Mouse (Mus musculus): Measurements from ENCODE around the gene Rpl36al. TPM values are rescaled to one million over a fixed set of nuclear protein-coding genes. Genes with fewer than 3 reads are reported as not detected.

Rpl36al gene
- total RNA-seq (2021): 100 to 1,000 TPM; 523 to 531 TPM
- long read RNA-seq, experiment 1, transcript Rpl36al-201 (2 exons, 526 nt): major isoform, 346 of 379 reads
- long read RNA-seq, experiment 1, transcript Rpl36al-202 (1 exons, 1,276 nt): minor isoform, 20 of 379 reads
- long read RNA-seq, experiment 1, partial matches to known transcripts: 0 of 379 reads
- long read RNA-seq, experiment 1, other reads (novel, unspliced or antisense): 10 of 379 reads
- long read RNA-seq, experiment 2, transcript Rpl36al-202 (1 exons, 1,276 nt): minor isoform, 50 of 318 reads
- long read RNA-seq, experiment 2, transcript Rpl36al-201 (2 exons, 526 nt): major isoform, 265 of 318 reads
- long read RNA-seq, experiment 2, partial matches to known transcripts: 0 of 318 reads
- long read RNA-seq, experiment 2, other reads (novel, unspliced or antisense): 2 of 318 reads

DNA sequence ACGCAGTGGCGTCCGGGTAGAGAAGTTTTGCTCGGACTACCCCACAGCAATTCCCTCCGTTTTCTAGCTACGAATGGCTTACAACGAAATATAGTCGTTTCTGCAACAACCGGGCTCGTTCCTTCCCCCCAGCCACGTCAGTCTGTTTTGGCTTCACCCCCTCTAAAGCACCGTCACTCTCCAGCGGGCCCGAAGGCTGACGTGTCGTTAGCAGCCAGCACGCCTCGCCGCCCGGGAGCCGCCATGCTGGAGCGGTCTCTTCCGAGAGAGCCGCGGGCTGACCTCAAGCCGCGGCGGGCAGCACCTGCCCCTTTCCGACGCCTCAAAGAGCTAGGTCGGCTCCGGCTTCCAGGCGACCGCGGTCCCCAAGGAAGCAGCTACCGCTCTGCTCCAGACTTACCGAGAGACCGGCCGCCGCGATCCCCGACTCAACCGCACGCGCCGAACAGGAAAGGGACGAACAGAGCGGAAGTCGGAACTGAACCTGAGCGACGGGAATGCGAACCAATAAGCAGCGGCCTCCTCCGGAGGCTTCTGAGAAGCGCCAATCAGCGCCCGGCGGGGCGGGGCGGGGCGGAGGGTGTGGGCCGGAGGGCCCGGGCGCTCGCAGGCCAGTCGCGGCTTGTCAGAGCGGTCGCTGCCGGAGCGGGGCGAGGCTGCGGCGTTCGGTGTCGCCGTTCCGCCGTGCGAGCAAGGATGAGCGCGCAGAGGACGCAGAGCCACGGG, at the start of gene Rpl36al, which contains the start of gene Mgat2:
TSS of gene Rpl36al (minus strand) at position 501 of the 726 bp plus-strand sequence.
TSS of gene Mgat2 (plus strand) at position 575 of the 726 bp plus-strand sequence.
- DNase-seq (ENCODE audit: low spot score in 2 of 2): peak; percentile 97 to 99

DNA sequence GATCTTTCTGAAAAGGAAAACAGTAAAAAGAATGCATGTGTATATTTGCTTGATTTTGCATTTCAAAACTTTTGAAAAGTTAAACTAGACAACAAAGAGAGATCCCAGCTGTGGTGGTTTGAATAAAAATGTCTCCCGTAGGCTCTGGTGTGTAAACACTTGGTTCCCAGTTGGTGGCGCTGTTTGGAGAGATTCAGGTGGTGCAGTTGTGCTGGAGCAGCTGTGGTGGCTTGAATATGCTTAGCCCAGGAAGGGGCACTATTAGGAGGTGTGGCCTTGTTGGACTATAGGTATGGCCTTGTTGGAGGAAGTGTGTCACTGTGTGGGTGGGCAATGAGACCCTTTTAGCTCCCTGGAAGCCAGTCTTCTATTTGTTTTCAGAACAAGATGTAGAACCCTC, 45.4 kb upstream of the Rpl36al start:
- no peak for DNase-seq (ENCODE audit: low spot score in 2 of 2)

GRCm38 (mm10) chr12:69227776-69228466, 44.0 kb upstream of the Rpl36al start, which contains the start of gene Pole2:
Pole2 (minus strand) TSS chr12:69228195.
- peak; percentile 80 for DNase-seq (ENCODE audit: low spot score in 2 of 2)

- DNase-seq (ENCODE audit: low spot score in 2 of 2): no peak
Measured at GRCm38 (mm10) chr12:69220613-69221277, 36.9 kb upstream of the Rpl36al start.

DNA sequence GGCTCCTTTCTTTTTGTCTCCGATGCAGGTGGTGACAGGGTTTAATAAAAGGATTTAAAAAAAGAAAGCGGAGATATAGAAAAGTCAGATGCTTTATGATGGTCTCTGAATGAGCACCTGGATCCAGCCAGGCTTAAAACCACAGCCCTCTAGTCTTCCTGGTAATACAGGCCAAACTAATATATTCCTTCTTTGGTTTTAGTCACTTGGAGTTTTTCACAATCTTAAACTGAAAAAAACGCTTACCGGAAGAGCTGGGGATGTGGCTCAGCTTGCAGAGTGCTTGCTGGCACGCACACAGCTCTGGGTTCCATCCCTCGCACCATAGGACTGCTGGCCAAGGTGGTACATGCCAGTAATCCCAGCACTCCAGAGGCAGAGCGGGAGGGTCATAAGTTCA, 32.7 kb upstream of the Rpl36al start:
- DNase-seq (ENCODE audit: low spot score in 2 of 2): no peak

DNA sequence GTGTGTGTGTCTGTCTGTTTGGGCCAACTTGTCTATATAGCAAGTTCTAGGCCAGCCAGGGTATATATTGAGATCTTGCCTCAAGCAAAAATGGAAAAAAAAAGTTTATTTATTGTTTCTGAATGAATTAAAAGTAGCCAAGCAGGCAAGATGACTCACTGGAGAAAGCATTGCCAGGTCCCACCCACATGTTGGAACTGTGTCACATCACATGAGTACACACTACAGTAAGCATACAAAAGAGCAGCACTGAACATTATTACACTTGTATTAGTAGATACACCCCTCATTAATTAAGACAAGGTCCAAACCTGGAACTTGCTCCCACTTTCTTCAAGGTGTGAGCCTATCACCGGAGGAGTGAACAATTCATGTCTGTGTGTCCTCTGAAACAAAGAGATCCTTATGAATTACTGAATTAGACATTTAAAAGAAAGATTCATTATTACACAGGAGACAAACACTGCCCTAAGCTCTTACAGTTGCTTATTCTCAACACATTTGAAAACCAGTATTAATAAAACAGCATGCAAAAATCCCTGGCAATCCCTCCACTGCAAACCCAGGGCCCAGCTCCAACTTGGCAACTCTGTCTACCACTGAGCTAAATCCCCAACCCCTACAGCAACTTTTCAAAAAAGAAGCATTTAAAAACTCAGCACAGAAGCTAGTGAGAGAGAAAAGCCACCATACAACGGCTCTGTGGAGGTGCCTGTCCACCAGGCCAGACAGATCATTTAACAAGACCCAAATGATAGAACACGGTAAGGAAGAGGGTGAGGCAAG, 31.3 kb upstream of the Rpl36al start:
- DNase-seq (ENCODE audit: low spot score in 2 of 2): no peak

- no peak for DNase-seq (ENCODE audit: low spot score in 2 of 2)
Measured at GRCm38 (mm10) chr12:69214393-69214792, 30.5 kb upstream of the Rpl36al start.

DNA sequence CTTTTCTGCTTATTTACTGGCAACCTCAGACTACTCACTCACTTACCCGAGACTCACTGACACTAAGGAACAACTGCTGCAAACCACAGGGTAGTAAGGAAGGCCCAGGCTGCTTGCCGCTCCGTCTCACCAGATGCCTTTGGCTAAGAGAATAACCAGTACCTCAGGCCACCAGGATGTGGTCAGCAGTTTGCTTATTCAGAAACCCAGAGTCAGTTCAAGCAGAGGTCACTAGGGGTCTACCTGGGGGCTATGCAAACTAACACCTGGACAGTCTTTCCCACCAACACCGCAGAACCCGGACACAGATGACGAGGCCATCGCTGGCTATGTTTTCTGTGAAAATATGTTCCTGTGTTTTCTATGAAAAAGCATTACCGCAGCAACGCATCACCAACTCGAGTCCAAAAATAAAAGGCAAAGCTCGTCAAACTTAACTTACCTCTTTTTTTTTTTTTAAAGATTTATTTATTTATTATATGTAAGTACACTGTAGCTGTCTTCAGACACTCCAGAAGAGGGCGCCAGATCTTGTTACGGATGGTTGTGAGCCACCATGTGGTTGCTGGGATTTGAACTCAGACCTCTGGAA, 29.4 kb upstream of the Rpl36al start:
- no peak for DNase-seq (ENCODE audit: low spot score in 2 of 2)

- DNase-seq (ENCODE audit: low spot score in 2 of 2): no peak
Measured at GRCm38 (mm10) chr12:69211057-69211456, 27.2 kb upstream of the Rpl36al start.

GRCm38 (mm10) chr12:69210056-69210979, 26.4 kb upstream of the Rpl36al start:
- DNase-seq (ENCODE audit: low spot score in 2 of 2): no peak

- DNase-seq (ENCODE audit: low spot score in 2 of 2): no peak
Measured at GRCm38 (mm10) chr12:69208520-69208919, 24.6 kb upstream of the Rpl36al start.

- DNase-seq (ENCODE audit: low spot score in 2 of 2): no peak
Measured at GRCm38 (mm10) chr12:69207926-69208325, 24.0 kb upstream of the Rpl36al start.

DNA sequence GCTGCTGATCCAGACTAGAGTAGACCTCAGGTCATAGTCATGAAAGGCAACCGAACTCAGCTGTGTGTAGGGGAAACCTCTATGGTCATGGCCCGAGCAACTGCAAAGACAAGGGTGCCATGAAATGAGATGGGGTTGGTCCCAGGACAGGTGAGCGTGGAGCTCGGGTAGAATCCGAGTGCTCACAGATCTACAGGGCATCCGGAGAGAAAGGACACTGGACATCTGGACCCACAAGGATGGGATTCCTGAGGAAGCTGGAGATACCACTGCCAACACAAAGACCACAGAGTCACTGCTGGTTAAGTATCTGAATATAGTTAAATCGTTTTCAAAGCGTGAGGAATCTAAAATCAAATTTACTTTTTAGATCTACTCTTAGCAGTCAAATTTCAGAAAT, 23.5 kb upstream of the Rpl36al start:
- DNase-seq (ENCODE audit: low spot score in 2 of 2): no peak

GRCm38 (mm10) chr12:69204052-69204833, 20.4 kb upstream of the Rpl36al start, which contains the start of gene Gm49384:
Gm49384 (minus strand) TSS chr12:69204267.
- no peak for DNase-seq (ENCODE audit: low spot score in 2 of 2)

- DNase-seq (ENCODE audit: low spot score in 2 of 2): no peak
Measured at GRCm38 (mm10) chr12:69198985-69199384, 15.1 kb upstream of the Rpl36al start.

DNA sequence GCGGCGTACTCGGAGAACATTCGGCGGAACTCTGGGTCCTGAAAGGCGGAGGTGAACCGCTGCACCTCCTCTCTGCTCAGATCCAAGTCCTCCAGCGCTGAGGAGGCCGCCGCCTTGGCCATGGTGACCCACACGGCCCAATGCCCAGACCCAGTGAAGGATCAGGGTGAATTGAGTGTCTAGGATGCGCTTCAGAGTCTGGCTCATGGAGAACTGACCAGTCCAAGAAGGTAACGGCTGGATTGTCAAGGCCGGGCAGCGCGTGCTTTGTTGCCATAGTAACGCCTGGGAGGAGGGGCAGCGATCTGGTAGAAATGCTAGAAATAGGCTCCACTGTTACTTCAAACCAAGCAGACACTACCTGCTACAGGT, 14.3 kb upstream of the Rpl36al start, which contains the start of gene Dnaaf2:
TSS of gene Dnaaf2 (minus strand) at position 266 of the 372 bp plus-strand sequence.
- DNase-seq (ENCODE audit: low spot score in 2 of 2): peak; percentile 51 to 72

DNA sequence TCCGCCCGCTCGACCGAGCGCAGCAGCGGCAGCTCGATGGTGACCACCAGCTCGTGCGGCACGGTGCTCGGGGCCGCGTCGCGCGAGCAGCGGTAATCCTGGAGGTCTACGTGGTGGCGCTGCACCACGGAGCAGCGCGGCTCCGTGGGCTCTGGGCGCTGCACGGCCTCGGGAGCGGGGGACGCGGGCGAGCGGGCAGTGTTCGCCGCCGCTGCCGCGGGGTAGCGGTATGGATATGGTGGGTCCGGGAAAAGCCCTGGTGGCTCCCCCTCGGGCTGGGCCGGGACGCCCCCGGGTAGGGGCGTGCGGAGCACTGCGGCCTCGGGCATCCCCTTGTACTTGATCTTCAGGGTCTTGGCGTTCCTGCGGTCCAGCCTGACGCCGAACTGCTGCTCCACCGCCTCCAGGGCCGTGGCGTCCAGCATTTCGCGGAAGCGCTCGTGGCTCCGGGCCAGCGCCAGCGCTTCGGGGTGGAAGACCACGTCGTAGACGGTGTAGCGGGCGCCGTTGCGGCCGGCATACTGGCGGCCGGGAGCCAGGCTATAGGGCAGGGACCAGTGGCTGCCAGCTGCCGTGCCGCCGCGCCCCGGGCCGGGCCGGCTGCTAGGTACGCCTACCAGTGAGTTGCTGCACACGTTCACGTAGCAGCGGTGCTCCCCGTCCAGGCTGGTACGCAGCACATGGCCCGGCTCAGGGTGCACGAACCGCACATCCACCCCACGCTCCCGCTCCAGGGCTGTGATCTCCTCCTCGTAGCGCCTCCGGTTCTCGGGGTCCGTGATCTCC, 13.7 kb upstream of the Rpl36al start:
- peak; percentile 14 to 43 for DNase-seq (ENCODE audit: low spot score in 2 of 2)
